Mouse (Mus musculus): ENCODE measurements around the gene Gm10717. TPM values are rescaled to one million over a fixed set of nuclear protein-coding genes. Genes with fewer than 3 reads are reported as not detected.
"Not testable (repeated sequence)": the region's sequence is repeated elsewhere in the genome, so short reads cannot be mapped to it uniquely, and the experiment has no call there.

Gm10717 gene
- polyA plus RNA-seq (2012; ENCODE audit: insufficient read depth, insufficient read length, missing spikeins): 38.9 and 142 TPM in 2 replicates

- not testable (repeated sequence) for H3K4me1 ChIP-seq (ENCODE audit: control insufficient read depth, insufficient read depth, low read length); H3K4me3 ChIP-seq (ENCODE audit: insufficient read depth, low read length); H3K27ac ChIP-seq (ENCODE audit: insufficient read depth, low read depth, low read length)
Observed at GRCm38 (mm10) chr9:3024912-3025467, at the start of gene Gm10717. Gene Gm10717 (plus strand): TSS chr9:3025417.

GRCm38 (mm10) chr9:3000445-3000972 lies 24.7 kb upstream of the Gm10717 start, which contains the start of gene Gm10722:
Gene Gm10722 (plus strand): TSS chr9:3000922.
- not testable (repeated sequence) for H3K4me1 ChIP-seq (ENCODE audit: control insufficient read depth, insufficient read depth, low read length); H3K27ac ChIP-seq (ENCODE audit: insufficient read depth, low read depth, low read length); H3K4me3 ChIP-seq (ENCODE audit: insufficient read depth, low read length)

GRCm38 (mm10) chr9:3001006-3001405 lies 24.2 kb upstream of the Gm10717 start:
- H3K4me3 ChIP-seq (ENCODE audit: insufficient read depth, low read length); H3K4me1 ChIP-seq (ENCODE audit: control insufficient read depth, insufficient read depth, low read length); H3K27ac ChIP-seq (ENCODE audit: insufficient read depth, low read depth, low read length): not testable (repeated sequence)

GRCm38 (mm10) chr9:3001948-3002659 lies 23.1 kb upstream of the Gm10717 start:
- H3K4me3 ChIP-seq (ENCODE audit: insufficient read depth, low read length): not testable (repeated sequence)

GRCm38 (mm10) chr9:3002794-3003396 lies 22.3 kb upstream of the Gm10717 start, which contains the start of gene Gm11168:
Gene Gm11168 (plus strand): TSS chr9:3003346.
- not testable (repeated sequence) for H3K27ac ChIP-seq (ENCODE audit: insufficient read depth, low read depth, low read length); H3K4me1 ChIP-seq (ENCODE audit: control insufficient read depth, insufficient read depth, low read length); H3K4me3 ChIP-seq (ENCODE audit: insufficient read depth, low read length)

More at GRCm38 (mm10) chr9:3001948-3002659, 23.1 kb upstream of the Gm10717 start:
- not testable (repeated sequence) for H3K4me1 ChIP-seq (ENCODE audit: control insufficient read depth, insufficient read depth, low read length); H3K27ac ChIP-seq (ENCODE audit: insufficient read depth, low read depth, low read length)

- H3K4me1 ChIP-seq (ENCODE audit: control insufficient read depth, insufficient read depth, low read length); H3K27ac ChIP-seq (ENCODE audit: insufficient read depth, low read depth, low read length): not testable (repeated sequence)
Observed at GRCm38 (mm10) chr9:3006179-3006578, 19.0 kb upstream of the Gm10717 start.

GRCm38 (mm10) chr9:3006636-3007035 lies 18.6 kb upstream of the Gm10717 start:
- H3K4me1 ChIP-seq (ENCODE audit: control insufficient read depth, insufficient read depth, low read length); H3K4me3 ChIP-seq (ENCODE audit: insufficient read depth, low read length); H3K27ac ChIP-seq (ENCODE audit: insufficient read depth, low read depth, low read length): not testable (repeated sequence)

More at GRCm38 (mm10) chr9:3006179-3006578, 19.0 kb upstream of the Gm10717 start:
- H3K4me3 ChIP-seq (ENCODE audit: insufficient read depth, low read length): not testable (repeated sequence)

GRCm38 (mm10) chr9:3007272-3007671 lies 17.9 kb upstream of the Gm10717 start:
- not testable (repeated sequence) for H3K4me3 ChIP-seq (ENCODE audit: insufficient read depth, low read length); H3K4me1 ChIP-seq (ENCODE audit: control insufficient read depth, insufficient read depth, low read length); H3K27ac ChIP-seq (ENCODE audit: insufficient read depth, low read depth, low read length)

GRCm38 (mm10) chr9:3009331-3009730 lies 15.9 kb upstream of the Gm10717 start:
- not testable (repeated sequence) for H3K27ac ChIP-seq (ENCODE audit: insufficient read depth, low read depth, low read length); H3K4me1 ChIP-seq (ENCODE audit: control insufficient read depth, insufficient read depth, low read length); H3K4me3 ChIP-seq (ENCODE audit: insufficient read depth, low read length)

- H3K4me1 ChIP-seq (ENCODE audit: control insufficient read depth, insufficient read depth, low read length); H3K27ac ChIP-seq (ENCODE audit: insufficient read depth, low read depth, low read length); H3K4me3 ChIP-seq (ENCODE audit: insufficient read depth, low read length): not testable (repeated sequence)
Observed at GRCm38 (mm10) chr9:3012054-3012621, 13.1 kb upstream of the Gm10717 start.

GRCm38 (mm10) chr9:3012733-3013279 lies 12.4 kb upstream of the Gm10717 start, which contains the start of gene Gm10721:
Gene Gm10721 (plus strand): TSS chr9:3013140.
- not testable (repeated sequence) for H3K4me3 ChIP-seq (ENCODE audit: insufficient read depth, low read length); H3K27ac ChIP-seq (ENCODE audit: insufficient read depth, low read depth, low read length); H3K4me1 ChIP-seq (ENCODE audit: control insufficient read depth, insufficient read depth, low read length)

GRCm38 (mm10) chr9:3015354-3015753 lies 9.9 kb upstream of the Gm10717 start, which contains the start of gene Gm10720:
Gene Gm10720 (plus strand): TSS chr9:3015654.
- H3K4me3 ChIP-seq (ENCODE audit: insufficient read depth, low read length); H3K4me1 ChIP-seq (ENCODE audit: control insufficient read depth, insufficient read depth, low read length); H3K27ac ChIP-seq (ENCODE audit: insufficient read depth, low read depth, low read length): not testable (repeated sequence)

- not testable (repeated sequence) for H3K4me1 ChIP-seq (ENCODE audit: control insufficient read depth, insufficient read depth, low read length); H3K27ac ChIP-seq (ENCODE audit: insufficient read depth, low read depth, low read length); H3K4me3 ChIP-seq (ENCODE audit: insufficient read depth, low read length)
Observed at GRCm38 (mm10) chr9:3015896-3016295, 9.3 kb upstream of the Gm10717 start.

GRCm38 (mm10) chr9:3017108-3017507 lies 8.1 kb upstream of the Gm10717 start, which contains the start of gene Gm10719:
Gene Gm10719 (plus strand): TSS chr9:3017408.
- H3K4me1 ChIP-seq (ENCODE audit: control insufficient read depth, insufficient read depth, low read length); H3K27ac ChIP-seq (ENCODE audit: insufficient read depth, low read depth, low read length); H3K4me3 ChIP-seq (ENCODE audit: insufficient read depth, low read length): not testable (repeated sequence)

GRCm38 (mm10) chr9:3018944-3019343 lies 6.3 kb upstream of the Gm10717 start:
- not testable (repeated sequence) for H3K4me3 ChIP-seq (ENCODE audit: insufficient read depth, low read length); H3K4me1 ChIP-seq (ENCODE audit: control insufficient read depth, insufficient read depth, low read length); H3K27ac ChIP-seq (ENCODE audit: insufficient read depth, low read depth, low read length)

Data from bone marrow macrophage, adult 2 months (primary cell).